Mouse (Mus musculus): ENCODE results near the gene Hrh2. TPM values are rescaled to one million over a fixed set of nuclear protein-coding genes. Genes with fewer than 3 reads are reported as not detected.

The Hrh2 gene
- polyA plus RNA-seq, 2 experiments: 0.10 to 0.11 TPM

GRCm38 (mm10) chr13:54251541-54252225 lies 59.8 kb downstream of the Hrh2 start:
- H3K36me3 ChIP-seq (replicated peaks; ENCODE audit: control insufficient read depth, insufficient read depth, low read depth): no peaks in the 10 kb centered on the region
- 71% methylated on average over 11 of the region's 11 CpGs for WGBS (ENCODE audit: insufficient replicate concordance)
- H3K4me1 ChIP-seq (replicated peaks; ENCODE audit: control insufficient read depth in 2 of 2, insufficient read depth in 2 of 2, low read length in 1 of 2): no peaks in the 10 kb centered on the region
- H3K9ac ChIP-seq (replicated peaks): no peak overlapping the region
- H3K4me2 ChIP-seq (ENCODE audit: low read depth): no peak overlapping the region
- TF ChIP-seq EP300 (IDR thresholded peaks at IDR 0.05; ENCODE audit: low read depth) (no peak), CTCF (IDR thresholded peaks at IDR 0.05; ENCODE audit: low read depth) (no peak)
- ATAC-seq (ENCODE audit: insufficient read depth) (no peak), DNase-seq (ENCODE audit: low read depth in 3 of 3, low spot score in 3 of 3) (no peak)
- no peak overlapping the region for H3K4me3 ChIP-seq (ENCODE audit: insufficient read depth in 1 of 2, low read depth in 2 of 2, low read length in 2 of 2)
- H3K27me3 ChIP-seq (ENCODE audit: control insufficient read depth, insufficient read depth, low read length): no peaks in the 10 kb centered on the region
- no peak overlapping the region for H3K27ac ChIP-seq
- H3K9me3 ChIP-seq (ENCODE audit: control insufficient read depth, low read length): no peaks in the 10 kb centered on the region

- Histone ChIP-seq H3K4me3 (ENCODE audit: insufficient read depth in 1 of 2, low read depth in 2 of 2, low read length in 2 of 2) (no peak overlapping the region), H3K4me2 (ENCODE audit: low read depth) (no peak overlapping the region), H3K27ac (no peak overlapping the region), H3K4me1 (replicated peaks; ENCODE audit: control insufficient read depth in 2 of 2, insufficient read depth in 2 of 2, low read length in 1 of 2) (no peaks in the 10 kb centered on the region), H3K9me3 (ENCODE audit: control insufficient read depth, low read length) (no peaks in the 10 kb centered on the region), H3K36me3 (replicated peaks; ENCODE audit: control insufficient read depth, insufficient read depth, low read depth) (no peaks in the 10 kb centered on the region), H3K9ac (replicated peaks) (no peak overlapping the region), H3K27me3 (ENCODE audit: control insufficient read depth, insufficient read depth, low read length) (no peaks in the 10 kb centered on the region)
- no peak for DNase-seq (ENCODE audit: low read depth in 3 of 3, low spot score in 3 of 3)
- TF ChIP-seq EP300 (IDR thresholded peaks at IDR 0.05; ENCODE audit: low read depth) (no peak), CTCF (IDR thresholded peaks at IDR 0.05; ENCODE audit: low read depth) (no peak)
- 25% methylated on average over 10 of the region's 10 CpGs for WGBS (ENCODE audit: insufficient replicate concordance)
- no peak for ATAC-seq (ENCODE audit: insufficient read depth)
Observed at GRCm38 (mm10) chr13:54257580-54258223, 65.8 kb downstream of the Hrh2 start.

- no peaks in the 10 kb centered on the region for H3K36me3 ChIP-seq (replicated peaks; ENCODE audit: control insufficient read depth, insufficient read depth, low read depth)
- DNase-seq (ENCODE audit: low read depth in 3 of 3, low spot score in 3 of 3) (no peak), ATAC-seq (ENCODE audit: insufficient read depth) (no peak)
- no peak for TF ChIP-seq EP300 (IDR thresholded peaks at IDR 0.05; ENCODE audit: low read depth)
- no peak for TF ChIP-seq CTCF (IDR thresholded peaks at IDR 0.05; ENCODE audit: low read depth)
- no peak overlapping the region for H3K4me2 ChIP-seq (ENCODE audit: low read depth)
- H3K27me3 ChIP-seq (ENCODE audit: control insufficient read depth, insufficient read depth, low read length): no peaks in the 10 kb centered on the region
- no peak overlapping the region for H3K4me3 ChIP-seq (ENCODE audit: insufficient read depth in 1 of 2, low read depth in 2 of 2, low read length in 2 of 2)
- no peaks in the 10 kb centered on the region for H3K9me3 ChIP-seq (ENCODE audit: control insufficient read depth, low read length)
- H3K9ac ChIP-seq (replicated peaks): no peak overlapping the region
- no peak overlapping the region for H3K27ac ChIP-seq
- 29% methylated on average over 8 of the region's 8 CpGs for WGBS (ENCODE audit: insufficient replicate concordance)
- no peaks in the 10 kb centered on the region for H3K4me1 ChIP-seq (replicated peaks; ENCODE audit: control insufficient read depth in 2 of 2, insufficient read depth in 2 of 2, low read length in 1 of 2)
Observed at GRCm38 (mm10) chr13:54258231-54258743, 66.4 kb downstream of the Hrh2 start.

- no peak for DNase-seq (ENCODE audit: low read depth in 3 of 3, low spot score in 3 of 3)
- H3K4me2 ChIP-seq (ENCODE audit: low read depth): no peak overlapping the region
- 14% methylated on average over 8 of the region's 8 CpGs for WGBS (ENCODE audit: insufficient replicate concordance)
- ATAC-seq (ENCODE audit: insufficient read depth): no peak
- no peak overlapping the region for H3K9ac ChIP-seq (replicated peaks)
- H3K36me3 ChIP-seq (replicated peaks; ENCODE audit: control insufficient read depth, insufficient read depth, low read depth): no peaks in the 10 kb centered on the region
- no peak overlapping the region for H3K27ac ChIP-seq
- H3K9me3 ChIP-seq (ENCODE audit: control insufficient read depth, low read length): no peaks in the 10 kb centered on the region
- no peaks in the 10 kb centered on the region for H3K4me1 ChIP-seq (replicated peaks; ENCODE audit: control insufficient read depth in 2 of 2, insufficient read depth in 2 of 2, low read length in 1 of 2)
- H3K27me3 ChIP-seq (ENCODE audit: control insufficient read depth, insufficient read depth, low read length): no peaks in the 10 kb centered on the region
- H3K4me3 ChIP-seq (ENCODE audit: insufficient read depth in 1 of 2, low read depth in 2 of 2, low read length in 2 of 2): no peak overlapping the region
- no peak for TF ChIP-seq EP300 (IDR thresholded peaks at IDR 0.05; ENCODE audit: low read depth)
- TF ChIP-seq CTCF (IDR thresholded peaks at IDR 0.05; ENCODE audit: low read depth): no peak
Observed at GRCm38 (mm10) chr13:54260318-54260717, 68.4 kb downstream of the Hrh2 start.

- TF ChIP-seq CTCF (IDR thresholded peaks at IDR 0.05; ENCODE audit: low read depth) (no peak), EP300 (IDR thresholded peaks at IDR 0.05; ENCODE audit: low read depth) (no peak)
- no peaks in the 10 kb centered on the region for H3K27me3 ChIP-seq (ENCODE audit: control insufficient read depth, insufficient read depth, low read length)
- H3K9ac ChIP-seq (replicated peaks): no peak overlapping the region
- DNase-seq (ENCODE audit: low read depth in 3 of 3, low spot score in 3 of 3) (no peak), ATAC-seq (ENCODE audit: insufficient read depth) (no peak)
- no peak overlapping the region for H3K4me2 ChIP-seq (ENCODE audit: low read depth)
- 72% methylated on average over 15 of the region's 15 CpGs for WGBS (ENCODE audit: insufficient replicate concordance)
- no peaks in the 10 kb centered on the region for H3K36me3 ChIP-seq (replicated peaks; ENCODE audit: control insufficient read depth, insufficient read depth, low read depth)
- H3K4me1 ChIP-seq (replicated peaks; ENCODE audit: control insufficient read depth in 2 of 2, insufficient read depth in 2 of 2, low read length in 1 of 2): no peaks in the 10 kb centered on the region
- no peaks in the 10 kb centered on the region for H3K9me3 ChIP-seq (ENCODE audit: control insufficient read depth, low read length)
- H3K27ac ChIP-seq: no peak overlapping the region
- H3K4me3 ChIP-seq (ENCODE audit: insufficient read depth in 1 of 2, low read depth in 2 of 2, low read length in 2 of 2): no peak overlapping the region
Observed at GRCm38 (mm10) chr13:54262741-54263510, 71.0 kb downstream of the Hrh2 start.
